Mouse (Mus musculus) megakaryocyte, embryonic 14.5 days (primary cell): Measurements from ENCODE around the gene Mxi1.

ENCODE experiments used
- FLI1 ChIP-seq: IDR thresholded peaks from 2 replicates; pipeline ENCODE4 v1.6.1; 2012; ENCODE audit warnings: low read length, inconsistent platforms, mixed read lengths
- GATA1 ChIP-seq: IDR thresholded peaks from 3 replicates; pipeline ENCODE4 v1.6.1; 2012; ENCODE audit warnings: mixed read lengths, low read length, inconsistent platforms, borderline replicate concordance

GRCm38 (mm10) chr19:53313684-53314443 lies 3.5 kb downstream of the Mxi1 start:
- TF ChIP-seq GATA1: no peak
- TF ChIP-seq FLI1: no peak
